Mouse (Mus musculus): ENCODE measurements around the gene Hhipl1. TPM values are rescaled to one million over a fixed set of nuclear protein-coding genes. Genes with fewer than 3 reads are reported as not detected.

The Hhipl1 gene
- polyA plus RNA-seq, 1 experiment = 1.0 TPM

GRCm38 (mm10) chr12:108292419-108292818, 13.7 kb upstream of the Hhipl1 start:
- no peak for TF ChIP-seq POLR2A (IDR thresholded peaks at IDR 0.05; ENCODE audit: control insufficient read depth, low read depth, low read length)
- TF ChIP-seq CTCF (IDR thresholded peaks at IDR 0.05; ENCODE audit: control insufficient read depth, insufficient read depth, insufficient replicate concordance, low read depth, low read length) = no peak
- Histone ChIP-seq H3K27me3 (ENCODE audit: control insufficient read depth, insufficient read depth, low read length) (no peaks in the 10 kb centered on the region), H3K36me3 (ENCODE audit: control insufficient read depth, insufficient read depth, low read length) (no peaks in the 10 kb centered on the region), H3K4me3 (ENCODE audit: control insufficient read depth, low read depth, low read length) (no peak overlapping the region), H3K27ac (ENCODE audit: control insufficient read depth, insufficient read depth, low read depth, low read length) (no peak overlapping the region), H3K4me1 (ENCODE audit: control insufficient read depth, insufficient read depth, low read length) (peaks cover 10% of the 10 kb centered on the region)

DNA sequence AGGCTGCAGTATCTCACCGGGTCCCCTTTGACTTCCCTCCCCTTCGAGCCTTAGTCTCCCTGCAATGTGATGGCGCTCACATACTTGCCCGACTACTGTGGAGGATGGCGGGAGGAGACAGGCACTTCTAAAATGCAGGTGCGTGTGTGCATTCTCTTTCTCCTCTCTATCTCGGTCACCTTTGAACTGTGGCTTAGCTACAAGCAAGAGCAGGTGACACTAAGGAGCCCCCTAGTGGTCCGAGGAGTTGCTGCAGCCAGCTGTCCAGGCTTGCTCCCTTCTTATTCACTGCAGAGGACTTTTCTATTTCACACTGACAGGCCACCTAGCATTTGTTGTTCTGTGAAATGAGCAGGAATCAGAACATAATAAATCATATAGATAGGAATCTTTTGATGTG, 13.1 kb upstream of the Hhipl1 start:
- peak overlapping the region; percentile 20; the same call in 1 of the 2 replicates for H3K4me3 ChIP-seq (ENCODE audit: control insufficient read depth, low read depth, low read length)
- TF ChIP-seq CTCF (IDR thresholded peaks at IDR 0.05; ENCODE audit: control insufficient read depth, insufficient read depth, insufficient replicate concordance, low read depth, low read length) = peak; percentile 80
- no peak for TF ChIP-seq POLR2A (IDR thresholded peaks at IDR 0.05; ENCODE audit: control insufficient read depth, low read depth, low read length)
- H3K27me3 ChIP-seq (ENCODE audit: control insufficient read depth, insufficient read depth, low read length) = no peaks in the 10 kb centered on the region
- peaks cover 10% of the 10 kb centered on the region for H3K4me1 ChIP-seq (ENCODE audit: control insufficient read depth, insufficient read depth, low read length)
- H3K27ac ChIP-seq (ENCODE audit: control insufficient read depth, insufficient read depth, low read depth, low read length) = no peak overlapping the region
- H3K36me3 ChIP-seq (ENCODE audit: control insufficient read depth, insufficient read depth, low read length) = no peaks in the 10 kb centered on the region

DNA sequence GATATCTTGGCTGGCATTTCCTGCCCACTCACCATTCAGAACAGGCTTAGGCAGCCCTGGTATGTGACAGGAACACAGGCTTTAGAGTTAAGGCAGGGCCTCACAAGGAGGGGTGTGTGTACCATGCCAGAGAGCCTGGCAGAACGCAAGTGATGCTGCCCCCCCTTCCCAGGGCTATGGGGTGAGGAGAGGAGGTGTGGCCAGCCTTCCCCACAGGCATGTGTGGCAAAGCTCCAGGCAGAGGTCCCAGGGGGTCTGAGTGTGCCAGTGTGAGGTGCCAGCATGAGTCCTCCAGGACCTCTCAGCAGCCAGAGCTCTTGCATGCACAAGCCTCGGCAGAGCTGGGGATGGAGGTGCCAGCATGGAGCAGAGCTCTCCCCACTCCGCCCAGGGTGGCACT, 11.4 kb upstream of the Hhipl1 start:
- Histone ChIP-seq H3K27ac (ENCODE audit: control insufficient read depth, insufficient read depth, low read depth, low read length) (no peak overlapping the region), H3K4me3 (ENCODE audit: control insufficient read depth, low read depth, low read length) (no peak overlapping the region)

DNA sequence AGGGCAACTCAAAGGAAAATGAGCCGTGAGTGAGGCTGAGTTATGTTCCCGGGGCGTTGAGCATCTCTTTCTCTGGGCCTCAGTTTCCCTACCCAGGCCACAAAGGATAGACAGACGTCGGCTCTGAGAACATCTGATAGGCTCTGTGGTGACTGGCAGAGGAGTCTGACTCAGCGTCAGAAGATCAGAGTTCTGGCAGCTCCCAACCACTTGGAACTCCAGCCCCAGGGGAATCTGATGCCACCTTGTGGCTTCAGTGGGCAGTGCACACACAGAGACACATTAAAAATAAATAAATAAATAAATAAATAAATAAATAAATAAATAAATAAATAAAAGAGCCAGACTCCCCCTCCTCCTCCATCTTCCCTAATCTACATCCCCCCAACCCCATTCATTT, 9.0 kb upstream of the Hhipl1 start:
- H3K27me3 ChIP-seq (ENCODE audit: control insufficient read depth, insufficient read depth, low read length) = no peaks in the 10 kb centered on the region

More for the DNA sequence above, 11.4 kb upstream of the Hhipl1 start:
- H3K27me3 ChIP-seq (ENCODE audit: control insufficient read depth, insufficient read depth, low read length) = no peaks in the 10 kb centered on the region
- TF ChIP-seq CTCF (IDR thresholded peaks at IDR 0.05; ENCODE audit: control insufficient read depth, insufficient read depth, insufficient replicate concordance, low read depth, low read length) (no peak), POLR2A (IDR thresholded peaks at IDR 0.05; ENCODE audit: control insufficient read depth, low read depth, low read length) (no peak)
- H3K36me3 ChIP-seq (ENCODE audit: control insufficient read depth, insufficient read depth, low read length) = no peaks in the 10 kb centered on the region
- H3K4me1 ChIP-seq (ENCODE audit: control insufficient read depth, insufficient read depth, low read length) = peaks cover 10% of the 10 kb centered on the region

GRCm38 (mm10) chr12:108301006-108301405, 5.1 kb upstream of the Hhipl1 start:
- H3K36me3 ChIP-seq (ENCODE audit: control insufficient read depth, insufficient read depth, low read length) = no peaks in the 10 kb centered on the region
- TF ChIP-seq CTCF (IDR thresholded peaks at IDR 0.05; ENCODE audit: control insufficient read depth, insufficient read depth, insufficient replicate concordance, low read depth, low read length) = no peak
- H3K27me3 ChIP-seq (ENCODE audit: control insufficient read depth, insufficient read depth, low read length) = no peaks in the 10 kb centered on the region
- peaks cover 2% of the 10 kb centered on the region for H3K4me1 ChIP-seq (ENCODE audit: control insufficient read depth, insufficient read depth, low read length)
- H3K4me3 ChIP-seq (ENCODE audit: control insufficient read depth, low read depth, low read length) = no peak overlapping the region
- no peak overlapping the region for H3K27ac ChIP-seq (ENCODE audit: control insufficient read depth, insufficient read depth, low read depth, low read length)

More for the DNA sequence above, 9.0 kb upstream of the Hhipl1 start:
- 0 out of 2 replicates have a peak, but pooled peaks have one; percentile 30 for TF ChIP-seq CTCF (IDR thresholded peaks at IDR 0.05; ENCODE audit: control insufficient read depth, insufficient read depth, insufficient replicate concordance, low read depth, low read length)
- no peak for TF ChIP-seq POLR2A (IDR thresholded peaks at IDR 0.05; ENCODE audit: control insufficient read depth, low read depth, low read length)
- Histone ChIP-seq H3K4me3 (ENCODE audit: control insufficient read depth, low read depth, low read length) (no peak overlapping the region), H3K4me1 (ENCODE audit: control insufficient read depth, insufficient read depth, low read length) (peaks cover 9% of the 10 kb centered on the region), H3K36me3 (ENCODE audit: control insufficient read depth, insufficient read depth, low read length) (no peaks in the 10 kb centered on the region), H3K27ac (ENCODE audit: control insufficient read depth, insufficient read depth, low read depth, low read length) (no peak overlapping the region)

DNA sequence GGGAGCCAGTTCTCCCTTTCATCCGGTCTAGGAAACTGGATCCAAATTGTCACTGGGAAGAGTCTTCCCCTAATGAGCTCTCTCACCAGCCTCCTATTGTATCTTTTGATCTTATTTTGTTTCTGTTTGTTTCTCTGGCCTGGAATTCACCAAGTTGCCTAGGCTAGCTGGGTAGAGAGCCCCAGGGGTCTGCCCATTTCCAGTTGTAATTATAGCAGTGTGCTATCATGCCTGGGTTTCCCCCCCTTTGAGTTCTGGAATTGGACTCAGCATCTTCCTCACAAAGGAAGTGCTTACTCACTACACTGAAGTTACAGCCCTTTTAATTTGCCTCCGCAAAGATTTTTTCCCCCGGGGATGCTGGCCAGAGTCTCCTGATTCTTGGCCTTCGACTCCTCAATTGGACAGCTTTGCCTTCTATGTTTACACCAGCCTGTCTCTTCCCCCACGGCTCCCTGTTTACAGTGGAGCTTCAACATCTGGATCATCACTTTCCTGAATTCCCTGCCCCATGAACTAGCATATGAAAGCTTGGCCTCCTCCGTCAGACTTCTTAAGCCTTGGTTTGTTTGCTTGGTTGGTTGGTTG, 2.2 kb upstream of the Hhipl1 start:
- TF ChIP-seq POLR2A (IDR thresholded peaks at IDR 0.05; ENCODE audit: control insufficient read depth, low read depth, low read length) (no peak), CTCF (IDR thresholded peaks at IDR 0.05; ENCODE audit: control insufficient read depth, insufficient read depth, insufficient replicate concordance, low read depth, low read length) (no peak)
- Histone ChIP-seq H3K36me3 (ENCODE audit: control insufficient read depth, insufficient read depth, low read length) (no peaks in the 10 kb centered on the region), H3K27ac (ENCODE audit: control insufficient read depth, insufficient read depth, low read depth, low read length) (no peak overlapping the region), H3K4me3 (ENCODE audit: control insufficient read depth, low read depth, low read length) (no peak overlapping the region), H3K27me3 (ENCODE audit: control insufficient read depth, insufficient read depth, low read length) (no peaks in the 10 kb centered on the region), H3K4me1 (ENCODE audit: control insufficient read depth, insufficient read depth, low read length) (peaks cover 9% of the 10 kb centered on the region)

DNA sequence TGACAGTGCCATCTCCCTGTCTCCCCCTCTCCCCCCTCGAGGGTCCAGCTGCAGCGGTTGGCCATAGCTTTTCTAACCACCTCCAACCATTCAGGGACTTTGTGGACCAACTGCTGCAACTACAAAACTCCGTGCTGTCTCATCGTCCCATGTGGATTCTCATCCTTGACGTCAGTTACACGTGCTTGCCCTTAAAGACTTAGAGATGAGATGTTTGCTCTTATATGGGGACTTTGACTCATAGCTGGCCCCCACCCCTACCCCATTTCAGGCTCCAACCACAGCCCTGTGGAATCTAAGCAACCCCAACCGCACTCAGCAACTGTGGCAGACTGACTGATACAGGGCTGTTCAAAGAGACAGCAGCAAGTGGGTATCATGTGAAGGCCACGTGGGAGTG, 898 bp upstream of the Hhipl1 start:
- Histone ChIP-seq H3K27ac (ENCODE audit: control insufficient read depth, insufficient read depth, low read depth, low read length) (no peak overlapping the region), H3K4me1 (ENCODE audit: control insufficient read depth, insufficient read depth, low read length) (peaks cover 9% of the 10 kb centered on the region), H3K36me3 (ENCODE audit: control insufficient read depth, insufficient read depth, low read length) (no peaks in the 10 kb centered on the region), H3K4me3 (ENCODE audit: control insufficient read depth, low read depth, low read length) (no peak overlapping the region), H3K27me3 (ENCODE audit: control insufficient read depth, insufficient read depth, low read length) (no peaks in the 10 kb centered on the region)
- TF ChIP-seq CTCF (IDR thresholded peaks at IDR 0.05; ENCODE audit: control insufficient read depth, insufficient read depth, insufficient replicate concordance, low read depth, low read length) = no peak
- no peak for TF ChIP-seq POLR2A (IDR thresholded peaks at IDR 0.05; ENCODE audit: control insufficient read depth, low read depth, low read length)
